Mouse (Mus musculus): ENCODE measurements around the gene Guca1b. TPM values are rescaled to one million over a fixed set of nuclear protein-coding genes. Genes with fewer than 3 reads are reported as not detected.
A peak's percentile ranks its signal among the peaks of the same experiment; 100 is the strongest.
"Not testable (repeated sequence)": the region's sequence is repeated elsewhere in the genome, so short reads cannot be mapped to it uniquely, and the experiment has no call there.

The Guca1b gene
- total RNA-seq, 1 experiment from 2014 or later: not detected

GRCm38 (mm10) chr17:47408558-47408898, 23.3 kb downstream of the Guca1b start:
- ATAC-seq (replicated peaks; ENCODE audit: low read depth, poor library complexity, severe bottlenecking): peak; percentile 88

GRCm38 (mm10) chr17:47409897-47410861, 25.0 kb downstream of the Guca1b start:
- peak; percentile 44 for ATAC-seq (replicated peaks; ENCODE audit: low read depth, poor library complexity, severe bottlenecking)

GRCm38 (mm10) chr17:47420195-47420594, 35.0 kb downstream of the Guca1b start:
- ATAC-seq (replicated peaks; ENCODE audit: low read depth, poor library complexity, severe bottlenecking): no peak

GRCm38 (mm10) chr17:47421566-47421965, 36.4 kb downstream of the Guca1b start:
- no peak for ATAC-seq (replicated peaks; ENCODE audit: low read depth, poor library complexity, severe bottlenecking)

GRCm38 (mm10) chr17:47422616-47423015, 37.4 kb downstream of the Guca1b start:
- not testable (repeated sequence) for ATAC-seq (replicated peaks; ENCODE audit: low read depth, poor library complexity, severe bottlenecking)

- ATAC-seq (replicated peaks; ENCODE audit: low read depth, poor library complexity, severe bottlenecking): no peak
Measured at GRCm38 (mm10) chr17:47424186-47424585, 39.0 kb downstream of the Guca1b start.

- peak; percentile 50 for ATAC-seq (replicated peaks; ENCODE audit: low read depth, poor library complexity, severe bottlenecking)
Measured at GRCm38 (mm10) chr17:47427316-47427715, 42.1 kb downstream of the Guca1b start.

- ATAC-seq (replicated peaks; ENCODE audit: low read depth, poor library complexity, severe bottlenecking): peak; percentile 53
Measured at GRCm38 (mm10) chr17:47428831-47429304, 43.7 kb downstream of the Guca1b start.

- ATAC-seq (replicated peaks; ENCODE audit: low read depth, poor library complexity, severe bottlenecking): no peak
Measured at GRCm38 (mm10) chr17:47430815-47431214, 45.6 kb downstream of the Guca1b start.

- ATAC-seq (replicated peaks; ENCODE audit: low read depth, poor library complexity, severe bottlenecking): no peak
Measured at GRCm38 (mm10) chr17:47436156-47436906, 51.1 kb downstream of the Guca1b start, which contains the start of gene AI661453. Gene AI661453, plus strand, starts transcription at chr17:47436615.

GRCm38 (mm10) chr17:47436907-47437547, 51.8 kb downstream of the Guca1b start, which contains the start of gene 1700001C19Rik:
Gene 1700001C19Rik, minus strand, starts transcription at chr17:47437376.
- ATAC-seq (replicated peaks; ENCODE audit: low read depth, poor library complexity, severe bottlenecking): peak; percentile 13; the same call in 1 of the 2 replicates

- ATAC-seq (replicated peaks; ENCODE audit: low read depth, poor library complexity, severe bottlenecking): no peak
Measured at GRCm38 (mm10) chr17:47438611-47439010, 53.4 kb downstream of the Guca1b start.

GRCm38 (mm10) chr17:47439396-47440028, 54.3 kb downstream of the Guca1b start:
- ATAC-seq (replicated peaks; ENCODE audit: low read depth, poor library complexity, severe bottlenecking): peak; percentile 61

- ATAC-seq (replicated peaks; ENCODE audit: low read depth, poor library complexity, severe bottlenecking): no peak
Measured at GRCm38 (mm10) chr17:47440359-47440890, 55.2 kb downstream of the Guca1b start.

GRCm38 (mm10) chr17:47441296-47442051, 56.3 kb downstream of the Guca1b start:
- peak; percentile 15; the same call in 1 of the 2 replicates for ATAC-seq (replicated peaks; ENCODE audit: low read depth, poor library complexity, severe bottlenecking)

GRCm38 (mm10) chr17:47442271-47442670, 57.1 kb downstream of the Guca1b start:
- no peak for ATAC-seq (replicated peaks; ENCODE audit: low read depth, poor library complexity, severe bottlenecking)
